Mouse (Mus musculus): ENCODE measurements at regions not wholly inside any gene's neighbourhood (a gene's known extent, or its start where the extent isn't known, plus 50 kb on each side); places are given as distances from the start of the nearest gene placed in this dataset.

DNA sequence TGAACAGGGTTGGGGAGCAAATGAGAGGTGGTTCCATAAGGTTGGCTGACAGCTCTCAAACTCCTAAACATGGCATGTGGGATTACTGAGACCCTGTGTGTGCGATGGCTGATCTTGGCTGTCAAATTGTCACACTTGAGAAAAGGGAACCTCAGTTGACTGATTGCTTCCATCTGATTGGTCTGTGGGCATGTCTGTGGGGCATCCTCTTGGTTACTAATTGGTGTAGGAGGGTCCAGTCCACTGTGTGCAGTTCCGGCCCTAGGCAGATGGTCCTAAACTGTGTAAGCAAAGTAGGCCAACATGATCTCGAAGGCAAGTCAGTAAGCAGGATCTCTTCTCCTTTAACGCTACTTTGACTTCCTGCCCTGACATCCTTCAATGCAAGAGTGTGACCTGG lies 86.5 kb upstream of the Tut7 start:
- TF ChIP-seq CTCF (IDR thresholded peaks at IDR 0.05; ENCODE audit: low read depth): no peak
- no peak for TF ChIP-seq EP300 (optimal IDR thresholded peaks at IDR 0.05)
